Mouse (Mus musculus) intestine, embryonic 14.5 days (tissue): ENCODE measurements at regions not wholly inside any gene's neighbourhood (a gene's known extent, or its start where the extent isn't known, plus 50 kb on each side); places are given as distances from the start of the nearest gene placed in this dataset.

Source experiments
- ATAC-seq: fragments of 200-750 bp; cut with Nextera tagmentation; replicated peaks from 2 replicates; pipeline ENCODE4 v1.8.0; 2017; ENCODE audit warnings: low read depth, moderate number of reproducible peaks, moderate TSS enrichment, moderate library complexity; ENCODE audit not compliant: low FRiP score, low TSS enrichment
- DNase-seq: peaks from one replicate; pipeline ENCODE4 v3.0.0-alpha.2; 2018; ENCODE audit warnings: low spot score
- H3K27ac ChIP-seq: fragments of 300-500 bp; sonication (generic); 2 replicates; pipeline ENCODE4 v1.5.1; 2014; ENCODE audit warnings: low read depth, mild to moderate bottlenecking, control low read depth
- H3K27me3 ChIP-seq: fragments of 300-500 bp; sonication (generic); replicated peaks from 2 replicates; pipeline ENCODE4 v1.6.1; 2014; ENCODE audit warnings: low read length, control low read depth; ENCODE audit not compliant: control insufficient read depth, insufficient read depth
- H3K36me3 ChIP-seq: fragments of 300-500 bp; sonication (generic); 2 replicates; pipeline ENCODE4 v1.6.1; 2014; ENCODE audit warnings: low read length, control low read depth; ENCODE audit not compliant: control insufficient read depth, insufficient read depth
- H3K4me1 ChIP-seq: fragments of 300-500 bp; sonication (generic); replicated peaks from 2 replicates; pipeline ENCODE4 v1.6.1; 2014; ENCODE audit warnings: low read length, control low read depth, mixed read lengths; ENCODE audit not compliant: control insufficient read depth, insufficient read depth
- H3K4me2 ChIP-seq: fragments of 300-500 bp; sonication (generic); 2 replicates; pipeline ENCODE4 v1.6.1; 2014; ENCODE audit warnings: low read length
- H3K4me3 ChIP-seq: fragments of 300-500 bp; sonication (generic); 2 replicates; pipeline ENCODE4 v1.5.1; 2014; ENCODE audit warnings: low read depth, low read length, control low read depth, mixed read lengths
- H3K9ac ChIP-seq: fragments of 300-500 bp; sonication (generic); 2 replicates; pipeline ENCODE4 v1.6.1; 2014; ENCODE audit warnings: mild to moderate bottlenecking, low read length
- H3K9me3 ChIP-seq: fragments of 300-500 bp; sonication (generic); 2 replicates; pipeline ENCODE4 v1.6.1; 2016; ENCODE audit warnings: low read length, control low read depth; ENCODE audit not compliant: control insufficient read depth
- WGBS: fragments of 180-500 bp; shearing (Covaris S2); extraction: QIAGEN DNeasy Blood & Tissue Kit; methylation state at CpG from one replicate; pipeline ENCODE4 v1.1.7; 2014; 5-methylcytosine and 5-hydroxymethylcytosine counted together

DNA sequence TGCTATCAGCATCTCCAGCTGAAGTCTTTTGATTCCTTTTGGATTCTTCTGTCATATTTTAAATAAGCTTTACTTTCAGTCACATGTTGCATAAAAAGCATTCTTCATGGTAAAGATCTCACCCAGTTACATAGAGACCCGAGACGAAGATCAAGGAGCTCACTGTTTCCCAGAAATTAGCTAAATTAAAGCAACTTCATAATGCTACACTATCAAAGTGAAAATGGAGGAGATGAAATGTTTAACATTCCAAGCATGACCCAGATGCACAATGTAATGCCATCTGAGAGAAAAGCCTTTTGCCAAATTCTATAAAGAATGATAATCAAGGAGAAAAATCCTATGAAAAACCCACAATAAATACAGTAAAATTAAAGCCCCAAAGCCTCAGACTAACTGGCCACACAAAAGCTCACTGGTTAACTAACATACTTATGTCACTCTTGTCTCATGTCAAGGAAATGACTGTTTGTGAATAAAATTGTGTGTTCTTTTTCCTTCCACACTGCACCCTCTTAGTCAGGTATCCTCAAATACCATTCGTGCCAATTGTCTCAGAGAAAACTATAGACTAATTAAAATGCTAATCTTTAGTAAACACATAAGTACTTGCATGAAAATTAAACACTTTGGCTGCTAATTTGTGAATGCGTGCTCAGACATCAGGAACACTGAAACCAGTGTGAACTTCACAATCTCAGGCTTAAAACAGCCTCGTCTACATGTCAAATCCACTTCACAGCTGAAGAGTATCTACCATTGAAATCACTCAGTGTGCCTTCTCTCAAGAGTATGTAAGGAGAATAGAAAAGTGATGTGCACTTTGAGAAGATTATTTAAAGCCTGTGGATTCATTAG lies 215.7 kb downstream of the Tmem161b start:
- Histone ChIP-seq H3K9ac (no peak overlapping the region), H3K4me3 (no peak overlapping the region), H3K4me2 (no peak overlapping the region), H3K9me3 (no peaks in the 10 kb centered on the region), H3K27me3 (no peaks in the 10 kb centered on the region), H3K27ac (no peak overlapping the region), H3K36me3 (no peaks in the 10 kb centered on the region), H3K4me1 (no peaks in the 10 kb centered on the region)
- ATAC-seq (no peak), DNase-seq (no peak)
- 79% methylated on average over 5 of the region's 5 CpGs for WGBS

DNA sequence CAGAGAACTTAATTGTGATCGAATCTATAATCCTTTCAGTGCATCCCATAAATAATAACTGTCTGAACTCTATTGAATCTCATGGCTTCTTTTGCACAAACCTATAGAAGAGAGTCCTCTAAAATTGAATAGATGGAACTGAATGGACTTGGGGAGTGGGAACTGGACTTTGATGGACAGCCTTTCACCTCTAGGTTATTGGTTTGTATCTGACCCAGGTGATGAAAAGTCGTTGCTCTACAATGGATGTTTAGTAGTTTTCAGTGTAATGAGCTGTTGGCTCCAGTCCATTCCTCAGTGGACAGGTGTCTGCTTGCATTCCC lies 216.3 kb downstream of the Tmem161b start:
- 80% methylated on average over 2 of the region's 2 CpGs for WGBS
- H3K9me3 ChIP-seq = no peaks in the 10 kb centered on the region
- no peak overlapping the region for H3K9ac ChIP-seq
- no peak overlapping the region for H3K4me2 ChIP-seq
- ATAC-seq (no peak), DNase-seq (no peak)
- H3K4me3 ChIP-seq = no peak overlapping the region
- H3K36me3 ChIP-seq = no peaks in the 10 kb centered on the region
- H3K27me3 ChIP-seq = no peaks in the 10 kb centered on the region
- no peaks in the 10 kb centered on the region for H3K4me1 ChIP-seq
- no peak overlapping the region for H3K27ac ChIP-seq

DNA sequence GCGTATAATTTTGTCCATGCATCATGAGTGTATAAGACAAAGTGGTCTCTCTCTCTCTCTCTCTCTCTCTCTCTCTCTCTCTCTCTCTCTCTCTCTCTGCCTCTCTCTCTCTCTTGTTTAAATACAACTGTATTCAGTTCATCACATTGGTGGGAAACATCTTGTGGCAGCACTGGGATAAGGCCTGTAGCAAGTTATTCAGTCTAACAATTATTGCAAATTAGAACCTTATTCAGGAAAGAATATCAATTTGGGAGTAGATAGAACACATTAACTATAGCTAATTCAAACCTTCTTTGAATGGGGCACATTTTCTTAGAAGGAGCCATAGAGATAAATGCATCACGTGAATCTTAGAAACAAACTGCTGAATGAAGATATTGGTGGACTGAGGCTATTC lies 226.4 kb downstream of the Tmem161b start:
- Histone ChIP-seq H3K4me2 (no peak overlapping the region), H3K4me3 (no peak overlapping the region), H3K9me3 (no peaks in the 10 kb centered on the region), H3K4me1 (no peaks in the 10 kb centered on the region), H3K36me3 (no peaks in the 10 kb centered on the region), H3K9ac (no peak overlapping the region), H3K27ac (no peak overlapping the region), H3K27me3 (no peaks in the 10 kb centered on the region)
- 80% methylated on average over 2 of the region's 2 CpGs for WGBS
- DNase-seq (no peak), ATAC-seq (no peak)

DNA sequence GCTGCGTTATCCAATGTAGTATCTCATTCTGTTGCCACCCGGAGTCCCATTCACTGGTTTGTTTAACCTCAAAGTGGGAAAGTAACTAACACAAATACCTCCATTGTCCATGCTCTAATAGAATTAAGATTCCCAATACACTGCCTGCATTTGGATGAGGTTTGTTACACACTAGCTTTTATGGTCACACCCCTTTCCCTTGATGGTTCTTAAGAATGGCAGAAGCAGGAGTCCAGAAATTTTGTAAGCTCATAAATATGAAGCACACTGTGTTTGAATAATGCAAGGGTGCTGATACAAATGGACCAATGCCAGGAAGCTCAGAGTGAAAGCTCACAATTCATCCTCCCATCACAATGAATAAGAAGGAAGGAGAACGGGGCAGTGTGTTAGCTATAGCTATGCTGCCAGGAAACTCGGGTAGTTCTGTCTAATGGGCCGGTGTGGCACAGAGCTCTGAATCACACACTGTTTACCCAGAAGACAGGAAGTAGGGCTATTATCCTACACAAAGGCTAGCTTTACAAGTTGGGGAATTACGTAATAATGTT lies 227.0 kb downstream of the Tmem161b start:
- no peaks in the 10 kb centered on the region for H3K9me3 ChIP-seq
- no peak overlapping the region for H3K9ac ChIP-seq
- no peaks in the 10 kb centered on the region for H3K36me3 ChIP-seq
- H3K4me3 ChIP-seq = no peak overlapping the region
- WGBS = 54% methylated on average over 6 of the region's 6 CpGs
- H3K27me3 ChIP-seq = no peaks in the 10 kb centered on the region
- no peak for ATAC-seq
- no peak overlapping the region for H3K27ac ChIP-seq
- no peak for DNase-seq
- no peaks in the 10 kb centered on the region for H3K4me1 ChIP-seq
- H3K4me2 ChIP-seq = no peak overlapping the region
